Mouse (Mus musculus): ENCODE data around the gene Susd1. TPM values are rescaled to one million over a fixed set of nuclear protein-coding genes. Genes with fewer than 3 reads are reported as not detected.

Gene Susd1
- polyA plus RNA-seq, 1 experiment from 2014 or later = 2.1 TPM

- H3K4me3 ChIP-seq (ENCODE audit: low read depth, low read length) = no peak overlapping the region
- peaks cover 8% of the 10 kb centered on the region; the same call in 1 of the 2 replicates for H3K4me1 ChIP-seq (ENCODE audit: control insufficient read depth, insufficient read depth, low read length)
- DNase-seq (ENCODE audit: low spot score) (no peak), ATAC-seq (ENCODE audit: low read depth) (no peak)
- no peaks in the 10 kb centered on the region for H3K9me3 ChIP-seq (ENCODE audit: control insufficient read depth, low read length)
- WGBS = 87% methylated on average over 8 of the region's 8 CpGs
- no peak overlapping the region for H3K9ac ChIP-seq (ENCODE audit: low read depth, low read length)
- H3K27me3 ChIP-seq (replicated peaks; ENCODE audit: control insufficient read depth, insufficient read depth, low read length) = no peaks in the 10 kb centered on the region
- no peak overlapping the region for H3K4me2 ChIP-seq (ENCODE audit: low read depth, low read length)
- H3K36me3 ChIP-seq (ENCODE audit: control insufficient read depth, insufficient read depth, low read length) = no peaks in the 10 kb centered on the region
- no peak overlapping the region for H3K27ac ChIP-seq (replicated peaks; ENCODE audit: low read depth, low read length)
These were observed 99.4 kb downstream of the Susd1 start for GRCm38 (mm10) chr4:59338896-59339535.

GRCm38 (mm10) chr4:59337533-59337885 is 100.9 kb downstream of the Susd1 start:
- no peak for DNase-seq (ENCODE audit: low spot score)
- H3K4me1 ChIP-seq (ENCODE audit: control insufficient read depth, insufficient read depth, low read length) = peaks cover 8% of the 10 kb centered on the region; the same call in 1 of the 2 replicates

GRCm38 (mm10) chr4:59336846-59337532 is 101.4 kb downstream of the Susd1 start:
- no peak for DNase-seq (ENCODE audit: low spot score)
- H3K27me3 ChIP-seq (replicated peaks; ENCODE audit: control insufficient read depth, insufficient read depth, low read length) = no peaks in the 10 kb centered on the region
- H3K9me3 ChIP-seq (ENCODE audit: control insufficient read depth, low read length) = no peaks in the 10 kb centered on the region
- no peak overlapping the region for H3K4me2 ChIP-seq (ENCODE audit: low read depth, low read length)
- no peak overlapping the region; the same call in 1 of the 2 replicates for H3K9ac ChIP-seq (ENCODE audit: low read depth, low read length)
- H3K36me3 ChIP-seq (ENCODE audit: control insufficient read depth, insufficient read depth, low read length) = no peaks in the 10 kb centered on the region
- no peak overlapping the region for H3K4me3 ChIP-seq (ENCODE audit: low read depth, low read length)
- 87% methylated on average over 11 of the region's 11 CpGs for WGBS
- ATAC-seq (ENCODE audit: low read depth) = no peak
- peaks cover 8% of the 10 kb centered on the region; the same call in 1 of the 2 replicates for H3K4me1 ChIP-seq (ENCODE audit: control insufficient read depth, insufficient read depth, low read length)
- no peak overlapping the region for H3K27ac ChIP-seq (replicated peaks; ENCODE audit: low read depth, low read length)

More at GRCm38 (mm10) chr4:59337533-59337885, 100.9 kb downstream of the Susd1 start:
- no peaks in the 10 kb centered on the region for H3K27me3 ChIP-seq (replicated peaks; ENCODE audit: control insufficient read depth, insufficient read depth, low read length)
- no peak for ATAC-seq (ENCODE audit: low read depth)
- H3K27ac ChIP-seq (replicated peaks; ENCODE audit: low read depth, low read length) = no peak overlapping the region
- no peak overlapping the region for H3K4me2 ChIP-seq (ENCODE audit: low read depth, low read length)
- H3K9ac ChIP-seq (ENCODE audit: low read depth, low read length) = no peak overlapping the region
- WGBS = 83% methylated on average over 6 of the region's 6 CpGs
- H3K4me3 ChIP-seq (ENCODE audit: low read depth, low read length) = no peak overlapping the region
- no peaks in the 10 kb centered on the region for H3K9me3 ChIP-seq (ENCODE audit: control insufficient read depth, low read length)
- no peaks in the 10 kb centered on the region for H3K36me3 ChIP-seq (ENCODE audit: control insufficient read depth, insufficient read depth, low read length)

GRCm38 (mm10) chr4:59336439-59336809 is 102.0 kb downstream of the Susd1 start:
- no peak for DNase-seq (ENCODE audit: low spot score)
- no peaks in the 10 kb centered on the region for H3K9me3 ChIP-seq (ENCODE audit: control insufficient read depth, low read length)
- H3K27me3 ChIP-seq (replicated peaks; ENCODE audit: control insufficient read depth, insufficient read depth, low read length) = no peaks in the 10 kb centered on the region
- no peak for ATAC-seq (ENCODE audit: low read depth)
- no peak overlapping the region for H3K9ac ChIP-seq (ENCODE audit: low read depth, low read length)
- H3K4me3 ChIP-seq (ENCODE audit: low read depth, low read length) = no peak overlapping the region
- peak overlapping the region; percentile 23; the same call in 1 of the 2 replicates for H3K27ac ChIP-seq (replicated peaks; ENCODE audit: low read depth, low read length)
- 67% methylated on average over 7 of the region's 7 CpGs for WGBS
- no peak overlapping the region for H3K4me2 ChIP-seq (ENCODE audit: low read depth, low read length)
- no peaks in the 10 kb centered on the region for H3K36me3 ChIP-seq (ENCODE audit: control insufficient read depth, insufficient read depth, low read length)
- peaks cover 13% of the 10 kb centered on the region; the same call in 1 of the 2 replicates for H3K4me1 ChIP-seq (ENCODE audit: control insufficient read depth, insufficient read depth, low read length)

GRCm38 (mm10) chr4:59335616-59336438 is 102.6 kb downstream of the Susd1 start:
- Histone ChIP-seq H3K4me3 (ENCODE audit: low read depth, low read length) (no peak overlapping the region), H3K4me2 (ENCODE audit: low read depth, low read length) (no peak overlapping the region), H3K9ac (ENCODE audit: low read depth, low read length) (no peak overlapping the region), H3K9me3 (ENCODE audit: control insufficient read depth, low read length) (no peaks in the 10 kb centered on the region), H3K4me1 (ENCODE audit: control insufficient read depth, insufficient read depth, low read length) (peaks cover 15% of the 10 kb centered on the region; the same call in 1 of the 2 replicates), H3K27me3 (replicated peaks; ENCODE audit: control insufficient read depth, insufficient read depth, low read length) (no peaks in the 10 kb centered on the region), H3K36me3 (ENCODE audit: control insufficient read depth, insufficient read depth, low read length) (no peaks in the 10 kb centered on the region), H3K27ac (replicated peaks; ENCODE audit: low read depth, low read length) (peak overlapping the region; percentile 30; the same call in 1 of the 2 replicates)
- DNase-seq (ENCODE audit: low spot score) = peak; percentile 93
- peak; percentile 77 for ATAC-seq (ENCODE audit: low read depth)
- 55% methylated on average over 9 of the region's 9 CpGs for WGBS

GRCm38 (mm10) chr4:59335101-59335500 is 103.3 kb downstream of the Susd1 start:
- H3K27me3 ChIP-seq (replicated peaks; ENCODE audit: control insufficient read depth, insufficient read depth, low read length) = no peaks in the 10 kb centered on the region
- no peak overlapping the region for H3K4me3 ChIP-seq (ENCODE audit: low read depth, low read length)
- ATAC-seq (ENCODE audit: low read depth) (no peak), DNase-seq (ENCODE audit: low spot score) (no peak)
- no peaks in the 10 kb centered on the region for H3K9me3 ChIP-seq (ENCODE audit: control insufficient read depth, low read length)
- peaks cover 15% of the 10 kb centered on the region; the same call in 1 of the 2 replicates for H3K4me1 ChIP-seq (ENCODE audit: control insufficient read depth, insufficient read depth, low read length)
- H3K9ac ChIP-seq (ENCODE audit: low read depth, low read length) = no peak overlapping the region
- H3K4me2 ChIP-seq (ENCODE audit: low read depth, low read length) = no peak overlapping the region
- H3K27ac ChIP-seq (replicated peaks; ENCODE audit: low read depth, low read length) = no peak overlapping the region
- WGBS = 81% methylated on average over 7 of the region's 7 CpGs
- no peaks in the 10 kb centered on the region for H3K36me3 ChIP-seq (ENCODE audit: control insufficient read depth, insufficient read depth, low read length)

GRCm38 (mm10) chr4:59334236-59334635 is 104.2 kb downstream of the Susd1 start:
- Histone ChIP-seq H3K9ac (ENCODE audit: low read depth, low read length) (no peak overlapping the region), H3K4me2 (ENCODE audit: low read depth, low read length) (no peak overlapping the region), H3K4me1 (ENCODE audit: control insufficient read depth, insufficient read depth, low read length) (peaks cover 15% of the 10 kb centered on the region; the same call in 1 of the 2 replicates), H3K9me3 (ENCODE audit: control insufficient read depth, low read length) (no peaks in the 10 kb centered on the region), H3K27me3 (replicated peaks; ENCODE audit: control insufficient read depth, insufficient read depth, low read length) (no peaks in the 10 kb centered on the region), H3K36me3 (ENCODE audit: control insufficient read depth, insufficient read depth, low read length) (no peaks in the 10 kb centered on the region), H3K27ac (replicated peaks; ENCODE audit: low read depth, low read length) (no peak overlapping the region), H3K4me3 (ENCODE audit: low read depth, low read length) (no peak overlapping the region)
- DNase-seq (ENCODE audit: low spot score) (no peak), ATAC-seq (ENCODE audit: low read depth) (no peak)
- 99% methylated on average over 4 of the region's 4 CpGs for WGBS

- H3K4me3 ChIP-seq (ENCODE audit: low read depth, low read length) = no peak overlapping the region
- H3K36me3 ChIP-seq (ENCODE audit: control insufficient read depth, insufficient read depth, low read length) = no peaks in the 10 kb centered on the region
- H3K9me3 ChIP-seq (ENCODE audit: control insufficient read depth, low read length) = no peaks in the 10 kb centered on the region
- no peak overlapping the region for H3K4me2 ChIP-seq (ENCODE audit: low read depth, low read length)
- H3K9ac ChIP-seq (ENCODE audit: low read depth, low read length) = no peak overlapping the region
- 92% methylated on average over 14 of the region's 14 CpGs for WGBS
- ATAC-seq (ENCODE audit: low read depth) (no peak), DNase-seq (ENCODE audit: low spot score) (no peak)
- no peaks in the 10 kb centered on the region for H3K27me3 ChIP-seq (replicated peaks; ENCODE audit: control insufficient read depth, insufficient read depth, low read length)
- H3K27ac ChIP-seq (replicated peaks; ENCODE audit: low read depth, low read length) = no peak overlapping the region
- peaks cover 15% of the 10 kb centered on the region; the same call in 1 of the 2 replicates for H3K4me1 ChIP-seq (ENCODE audit: control insufficient read depth, insufficient read depth, low read length)
These were observed 105.0 kb downstream of the Susd1 start for GRCm38 (mm10) chr4:59333424-59333895.
